Mouse (Mus musculus): Measurements from ENCODE around the gene Fxyd6. TPM values are rescaled to one million over a fixed set of nuclear protein-coding genes. Genes with fewer than 3 reads are reported as not detected.

Fxyd6 gene
- total RNA-seq (2021): 10 to 100 TPM; 81.6 to 83.4 TPM
- long read RNA-seq, experiment 1, transcript Fxyd6-203 (8 exons, 1,789 nt): major isoform, 54 of 101 reads
- long read RNA-seq, experiment 1, transcript Fxyd6-201 (8 exons, 1,788 nt): minor isoform, 36 of 101 reads
- long read RNA-seq, experiment 1, partial matches to known transcripts: 6 of 101 reads
- long read RNA-seq, experiment 1, other reads (novel, unspliced or antisense): 5 of 101 reads
- long read RNA-seq, experiment 2, transcript Fxyd6-203 (8 exons, 1,789 nt): major isoform, 57 of 113 reads
- long read RNA-seq, experiment 2, transcript Fxyd6-201 (8 exons, 1,788 nt): minor isoform, 43 of 113 reads
- long read RNA-seq, experiment 2, partial matches to known transcripts: 8 of 113 reads
- long read RNA-seq, experiment 2, other reads (novel, unspliced or antisense): 5 of 113 reads

- peak within 1 kb of the TSS; percentile 67 for H3K27ac ChIP-seq
- peak within 1 kb of the TSS; percentile 67 for H3K4me3 ChIP-seq
- TF ChIP-seq CTCF (conservative IDR thresholded peaks at IDR 0.05): 0 out of 2 replicates have a peak, but pooled peaks have one; percentile 3
- peak; percentile 29 to 40 for DNase-seq (ENCODE audit: low spot score in 2 of 2)
Observed at GRCm38 (mm10) chr9:45370117-45370561, at the start of gene Fxyd6. Fxyd6 (plus strand) TSS chr9:45370185.

- DNase-seq (ENCODE audit: low spot score in 2 of 2): no peak
- Histone ChIP-seq H3K27ac (no peak overlapping the region), H3K4me3 (no peak overlapping the region)
- TF ChIP-seq CTCF (conservative IDR thresholded peaks at IDR 0.05): no peak
Observed at GRCm38 (mm10) chr9:45321465-45321864, 48.5 kb upstream of the Fxyd6 start.

- no peak for TF ChIP-seq CTCF (conservative IDR thresholded peaks at IDR 0.05)
- DNase-seq (ENCODE audit: low spot score in 2 of 2): no peak
Observed at GRCm38 (mm10) chr9:45321946-45322430, 48.0 kb upstream of the Fxyd6 start.

GRCm38 (mm10) chr9:45326390-45326789 is 43.6 kb upstream of the Fxyd6 start:
- TF ChIP-seq CTCF (conservative IDR thresholded peaks at IDR 0.05): no peak
- no peak overlapping the region for H3K4me3 ChIP-seq
- no peak for DNase-seq (ENCODE audit: low spot score in 2 of 2)
- H3K27ac ChIP-seq: no peak overlapping the region

More at GRCm38 (mm10) chr9:45321946-45322430, 48.0 kb upstream of the Fxyd6 start:
- Histone ChIP-seq H3K27ac (no peak overlapping the region), H3K4me3 (no peak overlapping the region)

GRCm38 (mm10) chr9:45328263-45328662 is 41.7 kb upstream of the Fxyd6 start:
- Histone ChIP-seq H3K4me3 (no peak overlapping the region), H3K27ac (no peak overlapping the region)
- DNase-seq (ENCODE audit: low spot score in 2 of 2): no peak
- TF ChIP-seq CTCF (conservative IDR thresholded peaks at IDR 0.05): no peak

- no peak for DNase-seq (ENCODE audit: low spot score in 2 of 2)
- H3K4me3 ChIP-seq: no peak overlapping the region
- H3K27ac ChIP-seq: no peak overlapping the region
- no peak for TF ChIP-seq CTCF (conservative IDR thresholded peaks at IDR 0.05)
Observed at GRCm38 (mm10) chr9:45329577-45329976, 40.4 kb upstream of the Fxyd6 start.

GRCm38 (mm10) chr9:45337406-45337805 is 32.6 kb upstream of the Fxyd6 start:
- no peak for DNase-seq (ENCODE audit: low spot score in 2 of 2)
- Histone ChIP-seq H3K27ac (no peak overlapping the region), H3K4me3 (no peak overlapping the region)
- TF ChIP-seq CTCF (conservative IDR thresholded peaks at IDR 0.05): no peak

- Histone ChIP-seq H3K27ac (no peak overlapping the region), H3K4me3 (no peak overlapping the region)
- DNase-seq (ENCODE audit: low spot score in 2 of 2): no peak
- no peak for TF ChIP-seq CTCF (conservative IDR thresholded peaks at IDR 0.05)
Observed at GRCm38 (mm10) chr9:45343066-45343465, 26.9 kb upstream of the Fxyd6 start.

GRCm38 (mm10) chr9:45345516-45345915 is 24.5 kb upstream of the Fxyd6 start:
- Histone ChIP-seq H3K27ac (no peak overlapping the region), H3K4me3 (no peak overlapping the region)
- DNase-seq (ENCODE audit: low spot score in 2 of 2): peak; percentile 20 to 29
- TF ChIP-seq CTCF (conservative IDR thresholded peaks at IDR 0.05): peak; percentile 81

- no peak for TF ChIP-seq CTCF (conservative IDR thresholded peaks at IDR 0.05)
- H3K27ac ChIP-seq: no peak overlapping the region
- no peak overlapping the region for H3K4me3 ChIP-seq
- DNase-seq (ENCODE audit: low spot score in 2 of 2): no peak
Observed at GRCm38 (mm10) chr9:45346276-45346675, 23.7 kb upstream of the Fxyd6 start.

- no peak for DNase-seq (ENCODE audit: low spot score in 2 of 2)
- H3K27ac ChIP-seq: no peak overlapping the region
- no peak for TF ChIP-seq CTCF (conservative IDR thresholded peaks at IDR 0.05)
- H3K4me3 ChIP-seq: no peak overlapping the region
Observed at GRCm38 (mm10) chr9:45348560-45348959, 21.4 kb upstream of the Fxyd6 start.

- Histone ChIP-seq H3K27ac (no peak overlapping the region), H3K4me3 (no peak overlapping the region)
- DNase-seq (ENCODE audit: low spot score in 2 of 2): no peak
- no peak for TF ChIP-seq CTCF (conservative IDR thresholded peaks at IDR 0.05)
Observed at GRCm38 (mm10) chr9:45349181-45349580, 20.8 kb upstream of the Fxyd6 start.

GRCm38 (mm10) chr9:45349851-45350250 is 20.1 kb upstream of the Fxyd6 start:
- H3K27ac ChIP-seq: no peak overlapping the region
- H3K4me3 ChIP-seq: no peak overlapping the region
- TF ChIP-seq CTCF (conservative IDR thresholded peaks at IDR 0.05): no peak
- DNase-seq (ENCODE audit: low spot score in 2 of 2): no peak

GRCm38 (mm10) chr9:45355192-45355591 is 14.8 kb upstream of the Fxyd6 start:
- no peak for TF ChIP-seq CTCF (conservative IDR thresholded peaks at IDR 0.05)
- DNase-seq (ENCODE audit: low spot score in 2 of 2): no peak
- Histone ChIP-seq H3K4me3 (no peak overlapping the region), H3K27ac (no peak overlapping the region)

All from layer of hippocampus, adult 2 months (tissue).